Mouse (Mus musculus): ENCODE data around the gene Fmo3.

The Fmo3 gene

DNA sequence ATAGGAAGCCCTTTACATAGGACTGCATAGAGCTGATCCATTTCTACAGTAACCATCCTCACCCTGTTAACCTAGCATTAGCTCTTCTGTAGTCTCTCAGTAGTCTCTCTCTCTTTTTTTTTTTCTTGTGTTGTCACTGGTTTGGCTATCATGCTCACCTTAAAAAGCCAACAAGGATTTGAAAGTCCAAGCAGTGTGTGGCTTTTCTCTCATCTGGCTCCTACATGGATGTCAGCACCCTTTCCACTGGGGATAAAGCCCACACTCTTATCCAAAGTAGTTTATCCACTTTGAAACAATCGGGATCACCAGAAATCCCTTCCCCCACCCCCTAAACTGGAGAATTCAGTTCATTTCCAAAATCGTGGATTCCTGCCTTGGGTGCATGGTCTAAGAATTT is 53.7 kb downstream of the Fmo3 start:
- no peak for DNase-seq

DNA sequence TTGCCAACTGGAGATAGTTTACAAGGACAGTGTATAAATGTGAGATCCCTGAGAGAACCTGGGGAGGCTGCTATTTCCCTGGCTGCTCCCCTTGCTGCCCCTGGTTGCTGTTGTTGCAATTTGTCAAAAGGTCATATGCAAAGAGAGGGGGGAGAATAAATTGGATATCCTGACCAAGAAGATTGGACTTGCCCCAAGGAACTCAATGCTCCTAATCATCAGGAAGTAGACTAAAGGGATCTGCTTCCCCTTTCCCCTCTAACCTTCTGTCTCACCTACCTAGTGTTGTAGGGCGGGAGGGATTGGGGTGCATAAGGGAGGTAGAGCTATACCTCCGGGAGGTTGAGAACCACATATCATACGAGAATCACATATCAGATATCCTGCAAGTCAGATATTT is 55.2 kb downstream of the Fmo3 start:
- no peak for DNase-seq

DNA sequence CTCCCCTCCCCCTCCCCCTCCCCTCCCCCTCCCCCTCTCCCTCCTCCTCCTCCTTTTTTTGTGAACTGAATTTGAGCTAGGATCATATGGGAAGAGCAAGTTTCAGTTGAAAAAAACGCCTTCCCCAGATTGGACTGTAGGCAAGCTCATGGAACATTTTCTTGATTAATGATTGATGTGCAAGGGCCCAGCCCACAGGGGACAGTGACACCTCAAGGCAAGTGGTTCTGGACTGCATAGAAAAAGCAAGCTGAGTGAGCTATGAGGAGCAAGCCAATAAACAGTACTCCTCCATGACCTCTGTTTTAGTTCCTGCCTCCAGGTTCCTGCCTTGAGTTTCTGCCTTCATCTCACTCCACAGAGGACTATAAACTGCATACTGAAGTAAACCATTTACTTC is 59.2 kb downstream of the Fmo3 start:
- peak in 1 of 2 experiments; percentile 33 for DNase-seq

DNA sequence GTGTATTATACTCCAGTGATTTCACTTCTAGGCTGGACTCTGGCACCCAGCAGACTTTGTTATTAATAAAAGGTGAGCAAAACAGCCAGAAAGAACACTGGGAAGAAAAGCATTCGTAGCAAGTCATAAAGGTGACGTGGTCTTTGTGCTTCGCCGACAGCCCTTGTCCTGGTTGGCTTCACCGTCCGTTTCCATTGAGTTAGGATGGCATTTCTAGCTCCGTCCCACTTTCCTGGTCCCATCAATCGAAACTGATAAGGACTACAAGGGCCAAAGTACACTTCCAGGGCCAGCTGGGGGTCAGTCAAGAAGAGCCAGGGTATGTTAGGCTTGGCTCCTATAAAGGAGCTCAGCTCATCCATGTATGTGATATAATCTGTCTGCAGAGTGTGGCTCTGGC is 67.7 kb downstream of the Fmo3 start:
- no peak for DNase-seq

DNA sequence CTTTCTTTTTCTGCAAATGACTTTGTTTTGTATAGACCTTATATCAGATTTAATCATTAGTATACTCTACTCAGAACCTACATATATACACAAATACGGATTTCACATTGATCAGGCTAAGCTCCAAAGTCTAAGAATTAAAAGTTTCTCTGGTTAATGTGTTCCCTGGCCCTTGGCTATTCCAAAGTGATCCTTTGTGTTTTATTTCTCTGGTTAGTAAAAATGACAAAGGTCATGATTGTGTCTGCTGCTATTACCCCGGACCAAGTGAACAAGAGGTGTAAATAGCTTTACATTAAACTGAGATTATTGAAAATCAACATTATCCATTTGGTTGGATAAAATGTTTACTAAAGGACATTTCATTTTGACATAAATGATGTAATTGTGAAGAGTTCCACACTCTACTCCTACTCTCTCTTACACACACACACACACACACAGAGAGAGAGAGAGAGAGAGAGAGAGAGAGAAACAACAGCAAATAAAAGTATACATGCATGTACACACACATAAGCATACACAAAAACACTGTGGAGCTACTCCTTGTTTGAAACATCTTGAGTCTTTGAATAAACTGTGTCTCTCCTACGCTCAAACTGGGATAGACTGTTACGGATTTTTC is 69.3 kb downstream of the Fmo3 start:
- no peak for DNase-seq

DNA sequence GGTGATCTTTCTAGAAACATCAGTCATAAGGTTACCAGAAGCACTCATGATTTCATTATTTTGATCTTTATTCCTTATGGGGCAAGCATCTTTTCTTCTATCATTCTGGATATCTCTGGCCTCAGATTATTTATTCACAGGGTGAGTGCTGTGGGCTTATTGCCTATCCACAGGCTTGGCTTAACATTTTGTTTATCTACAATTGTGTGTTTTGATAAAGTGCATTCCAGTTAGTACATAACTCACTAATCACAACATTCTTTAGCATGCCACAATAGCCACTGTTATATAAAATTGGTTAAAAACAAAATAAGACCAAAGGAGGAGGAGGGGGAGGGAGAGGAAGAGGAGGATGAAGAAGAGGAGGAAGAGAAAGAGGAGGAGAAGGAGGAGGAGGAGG is 72.2 kb downstream of the Fmo3 start:
- DNase-seq = no peak
